Mouse (Mus musculus) B cell, adult 2 months (primary cell): ENCODE data around the gene Cybc1.

Experiments used
- DNase-seq, 2 experiments: peaks; one replicate each; pipeline ENCODE4 v3.0.0; 2022

The Cybc1 gene

DNA sequence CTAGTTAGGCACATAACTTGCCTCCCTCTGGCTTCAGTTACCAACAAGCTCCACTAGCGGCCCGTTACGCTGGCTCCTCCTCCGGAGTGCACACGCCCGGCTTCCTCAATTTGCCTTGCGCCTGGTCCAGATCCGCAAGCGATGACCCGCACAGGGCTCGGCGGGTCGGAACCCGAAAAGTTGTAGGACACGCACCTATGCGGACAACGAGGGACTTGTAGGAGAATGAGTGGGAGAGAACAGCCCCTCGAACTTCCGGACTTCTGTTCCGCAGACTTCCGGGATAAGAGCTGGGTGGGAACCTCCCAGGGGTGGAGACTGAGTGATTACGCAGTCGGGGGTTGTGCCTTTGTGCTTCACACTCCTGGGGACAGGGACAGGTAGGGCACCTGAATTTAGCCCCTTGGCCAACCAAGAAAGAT lies at the start of gene Cybc1:
TSS of gene Cybc1 (minus strand) at position 305 of the 422 bp plus-strand sequence.
- peak; percentile 90 to 92 for DNase-seq

DNA sequence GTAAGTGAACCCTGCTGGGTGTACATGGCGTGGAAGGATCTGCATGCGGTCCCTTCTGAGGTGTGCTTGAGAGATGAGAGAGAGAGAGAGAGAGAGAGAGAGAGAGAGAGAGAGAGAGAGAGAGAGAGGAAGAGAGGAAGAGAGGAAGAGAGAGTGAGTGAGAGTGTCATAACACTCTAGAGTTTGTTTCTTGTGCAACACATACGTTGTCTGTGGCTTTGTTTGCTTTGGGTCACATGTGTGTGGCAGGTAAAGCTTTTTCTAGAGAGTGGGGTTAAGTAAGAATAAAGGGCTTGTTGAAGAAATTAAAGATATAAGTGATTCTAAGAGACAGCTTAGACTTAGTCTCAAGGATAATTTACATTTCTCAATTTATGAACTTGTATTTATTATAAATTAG lies 48.9 kb upstream of the Cybc1 start:
- no peak for DNase-seq

DNA sequence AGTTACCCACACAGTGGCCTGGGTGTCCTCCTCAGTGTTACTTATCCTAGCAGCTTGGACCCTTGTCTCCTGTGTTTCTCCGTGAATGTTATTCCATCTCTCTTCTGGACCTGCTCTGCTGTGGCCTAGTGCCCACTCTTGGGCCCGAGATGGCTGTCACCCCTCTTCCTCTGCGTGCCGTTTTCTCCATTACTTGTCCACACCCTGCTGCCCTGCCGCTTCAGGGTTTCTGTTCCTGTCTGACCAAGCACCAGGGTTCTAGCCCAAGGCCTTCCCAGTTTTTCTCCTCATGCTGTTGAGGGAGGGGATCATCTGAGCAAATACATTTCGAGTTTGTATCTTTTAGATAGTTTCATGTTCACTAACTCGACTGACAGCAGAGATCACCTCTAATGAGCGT lies 48.4 kb upstream of the Cybc1 start:
- DNase-seq = no peak

DNA sequence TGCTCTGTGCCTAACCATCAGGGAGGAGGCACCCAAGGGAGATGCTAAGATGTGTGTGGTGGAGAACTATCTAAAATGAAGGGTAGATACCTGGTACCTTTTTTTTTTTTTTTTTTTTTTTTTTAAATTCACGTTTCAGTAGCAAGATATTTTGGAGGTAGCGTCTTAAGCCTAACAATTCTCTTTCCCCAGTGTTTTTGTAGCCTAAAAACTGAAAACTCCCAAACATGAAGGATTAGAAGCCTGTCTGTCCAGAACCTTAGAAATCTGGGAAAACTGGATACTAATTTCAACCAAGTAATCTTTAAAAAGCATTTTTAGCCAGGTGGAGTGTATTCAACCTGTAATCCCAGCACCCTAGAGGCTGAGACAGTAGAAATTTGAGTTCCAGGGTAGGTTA lies 32.0 kb upstream of the Cybc1 start:
- no peak for DNase-seq

- DNase-seq = no peak
These were observed 31.2 kb upstream of the Cybc1 start for GRCm38 (mm10) chr11:121260211-121260906.

GRCm38 (mm10) chr11:121259160-121260100 lies 30.3 kb upstream of the Cybc1 start, which contains the start of gene Foxk2:
Gene Foxk2, plus strand, starts transcription at chr11:121259990.
- peak; percentile 89 to 91 for DNase-seq

DNA sequence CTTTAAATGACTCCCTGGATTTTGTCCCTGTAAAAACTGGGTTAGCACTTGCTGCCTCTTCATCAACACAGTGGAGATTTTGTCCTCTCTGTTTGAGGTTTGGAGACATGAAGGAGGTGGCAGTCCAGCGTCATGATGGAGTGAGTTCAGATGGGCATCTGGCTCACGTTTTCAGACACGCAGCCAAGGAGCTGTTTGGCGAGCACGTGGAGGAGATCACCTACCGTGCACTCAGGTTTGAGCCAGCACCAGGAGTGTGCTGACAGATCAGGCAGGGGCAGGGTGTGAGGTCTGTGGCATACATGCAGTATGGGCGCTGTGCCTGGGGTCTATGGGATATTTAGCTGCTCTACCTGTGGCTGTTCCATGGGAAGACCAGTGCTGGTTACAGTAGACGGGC lies 21.1 kb upstream of the Cybc1 start:
- no peak for DNase-seq

DNA sequence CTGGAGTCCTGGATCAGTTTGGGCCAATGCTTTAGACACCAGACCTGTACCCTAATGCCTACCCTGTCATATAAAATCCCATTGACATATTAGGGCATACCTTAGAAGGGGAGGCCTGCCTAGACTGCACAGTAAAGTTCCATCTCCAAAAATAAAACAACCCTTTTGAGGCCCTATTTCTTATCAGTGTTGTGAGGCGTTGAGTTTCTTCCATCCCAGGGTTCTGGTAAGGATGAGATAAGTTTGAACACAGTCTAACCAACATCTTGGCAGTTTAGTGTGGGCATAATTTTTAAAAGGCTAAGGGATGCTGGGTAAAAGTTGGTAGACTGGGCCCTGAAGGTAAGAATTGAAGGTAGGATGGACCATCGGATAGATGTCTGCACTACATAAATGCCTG lies 10.5 kb upstream of the Cybc1 start:
- no peak for DNase-seq

- DNase-seq = no peak
These were observed 8.4 kb upstream of the Cybc1 start for GRCm38 (mm10) chr11:121237345-121238128.

DNA sequence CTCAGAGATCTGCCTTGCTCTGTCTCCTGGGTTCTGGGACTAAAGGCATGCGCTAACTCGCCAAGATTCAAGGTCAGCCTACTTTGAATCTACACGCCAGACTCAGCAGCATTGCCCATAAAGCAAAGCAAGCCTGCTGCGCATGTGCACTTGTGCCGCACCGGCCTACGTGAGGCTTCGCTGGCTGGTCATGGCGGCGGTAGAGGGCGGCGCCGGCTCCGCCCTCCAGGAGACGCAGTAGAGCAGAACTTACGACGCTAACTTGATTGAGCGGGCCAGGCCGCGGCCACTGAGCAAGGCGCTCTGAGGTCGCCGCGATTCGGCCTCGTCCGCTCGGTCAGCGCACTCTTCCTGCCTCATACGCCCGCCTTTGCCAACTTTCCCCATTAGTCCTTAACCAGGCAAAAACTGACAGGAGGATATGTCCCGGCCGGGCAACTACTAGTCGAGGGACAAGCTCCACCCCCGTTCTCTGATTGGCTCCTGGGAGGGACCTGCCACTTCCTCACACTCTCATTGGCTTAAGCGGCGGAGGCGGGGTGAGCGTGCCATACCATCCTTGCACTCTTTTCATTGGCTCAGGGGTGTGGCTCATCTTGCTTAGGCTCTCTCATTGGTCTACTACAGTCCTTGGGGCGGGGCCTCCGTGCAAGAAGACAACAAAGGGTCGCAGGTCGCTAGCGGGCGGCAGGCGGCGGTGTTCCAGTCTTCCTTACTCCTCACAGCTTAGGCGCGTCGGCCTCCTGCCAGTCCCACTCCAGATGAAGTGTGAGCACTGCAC lies 7.6 kb upstream of the Cybc1 start, which contains the start of gene Narf:
TSS of gene Narf (plus strand) at position 690 of the 781 bp plus-strand sequence.
- peak; percentile 96 to 97 for DNase-seq

- DNase-seq = peak; percentile 74 to 77
These were observed 6.5 kb upstream of the Cybc1 start for GRCm38 (mm10) chr11:121235475-121236238.

DNA sequence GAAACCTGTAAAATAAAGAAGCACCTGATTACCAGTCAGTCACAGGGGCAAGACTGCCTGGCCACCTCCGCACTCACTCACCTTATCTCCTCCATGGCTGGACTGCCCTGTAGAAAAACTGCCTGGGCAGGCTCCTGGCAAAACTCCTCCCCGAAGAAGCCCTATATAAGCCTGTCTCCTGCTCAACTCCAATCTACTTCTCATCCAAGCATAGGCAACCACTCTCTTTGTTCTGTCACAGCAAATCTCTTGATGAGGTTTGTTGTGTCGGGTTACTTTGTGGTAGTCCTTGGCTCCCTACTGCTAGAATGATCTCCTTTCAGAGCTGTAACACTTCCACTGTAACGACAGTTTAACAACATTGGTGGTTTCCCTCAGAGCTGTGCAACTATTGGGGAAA lies 3.6 kb upstream of the Cybc1 start:
- no peak for DNase-seq

GRCm38 (mm10) chr11:121231628-121232291 lies 2.6 kb upstream of the Cybc1 start:
- no peak for DNase-seq

GRCm38 (mm10) chr11:121231191-121231590 lies 2.1 kb upstream of the Cybc1 start:
- no peak for DNase-seq

DNA sequence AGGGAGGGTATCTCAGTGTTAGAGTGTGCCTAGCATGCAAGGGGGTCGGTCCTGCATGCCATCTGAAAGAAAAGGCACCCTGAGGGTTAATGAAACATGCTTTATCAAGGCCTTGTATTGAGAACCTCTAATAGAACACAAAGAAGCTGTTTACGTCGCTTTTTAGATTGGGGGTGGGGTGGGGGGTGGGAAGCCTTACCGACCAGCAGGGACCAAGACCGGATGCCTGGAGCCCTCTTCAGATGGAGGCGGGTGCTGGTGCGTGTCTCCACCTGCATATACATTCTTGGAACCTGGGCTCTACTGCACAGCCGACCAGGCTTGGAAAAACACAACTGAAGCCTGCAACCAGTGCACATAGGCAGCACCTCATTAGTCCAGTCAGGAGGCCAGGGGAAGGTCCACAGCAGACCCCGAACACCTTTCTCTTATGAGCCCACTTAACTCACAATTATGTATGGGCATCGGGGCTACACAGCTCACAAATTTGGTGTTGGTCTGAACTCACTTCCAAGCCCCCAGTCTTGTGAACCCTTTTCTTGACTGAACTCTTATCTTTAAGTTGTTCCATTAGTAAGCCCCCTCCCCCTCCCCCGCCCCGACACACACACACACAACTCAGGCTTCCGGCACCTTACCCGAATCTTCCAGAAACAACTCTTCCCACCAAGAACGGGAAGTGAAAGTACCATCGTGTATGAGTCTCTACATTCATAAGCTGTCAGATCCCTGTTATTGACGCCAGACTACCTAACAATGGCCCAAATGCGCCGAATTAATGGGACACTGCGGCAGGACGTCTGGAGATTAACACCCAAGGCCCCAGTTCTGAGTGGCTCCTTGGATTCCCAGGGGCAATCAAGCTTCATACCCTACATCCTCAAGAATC lies 749 bp downstream of the Cybc1 start:
- peak; percentile 39 to 43 for DNase-seq

- no peak for DNase-seq
These were observed 7.7 kb downstream of the Cybc1 start for GRCm38 (mm10) chr11:121221321-121222010.

DNA sequence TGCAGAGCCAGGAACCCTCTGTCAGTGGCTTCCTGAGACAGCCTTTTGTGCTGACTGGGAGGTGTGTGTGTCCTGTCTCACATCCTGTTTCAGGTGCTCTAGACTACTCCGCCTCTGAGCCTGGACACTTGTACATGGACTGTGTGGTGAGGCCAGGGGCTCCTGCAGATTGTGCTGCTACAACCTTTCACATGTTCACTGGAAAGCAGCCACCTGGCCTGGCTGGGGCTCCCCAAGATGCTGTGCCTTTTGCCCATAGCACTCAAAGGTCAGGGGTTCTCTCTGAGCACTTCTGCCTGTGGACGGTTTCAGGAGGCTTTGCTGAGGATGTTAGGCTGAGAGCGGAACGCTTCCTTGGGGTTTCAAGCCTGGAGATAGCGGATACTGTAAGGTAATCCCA lies 8.4 kb downstream of the Cybc1 start:
- DNase-seq = no peak

DNA sequence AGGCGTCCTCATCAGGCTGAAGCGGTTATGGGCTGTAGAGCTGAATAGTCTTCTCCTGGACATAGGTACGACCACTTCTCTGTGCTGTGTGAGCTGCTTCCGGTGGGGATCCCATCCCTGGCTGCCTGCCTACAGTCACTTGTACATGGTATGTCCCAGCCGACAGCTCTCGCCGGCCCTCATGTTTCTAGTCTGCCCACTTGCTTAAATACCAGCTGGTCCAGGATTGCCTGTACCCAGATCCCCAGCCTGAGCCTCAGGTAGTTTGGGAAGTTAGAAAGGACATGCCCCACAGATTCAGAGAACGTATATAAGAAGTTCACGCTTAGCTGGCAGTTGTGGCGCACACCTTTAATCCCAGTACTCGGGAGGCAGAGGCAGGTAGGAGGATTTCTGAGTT lies 9.3 kb downstream of the Cybc1 start:
- DNase-seq = no peak

- DNase-seq = no peak
These were observed 12.3 kb downstream of the Cybc1 start for GRCm38 (mm10) chr11:121216831-121217230.
